Mouse (Mus musculus) limb, embryonic 14.5 days (tissue): ENCODE results near the gene Srcin1. TPM values are rescaled to one million over a fixed set of nuclear protein-coding genes. Genes with fewer than 3 reads are reported as not detected.

Source experiments
- ATAC-seq: fragments of 200-750 bp; cut with Nextera tagmentation; 2 replicates; pipeline ENCODE4 v1.8.0; 2017; ENCODE audit warnings: low read depth, moderate number of reproducible peaks, moderate TSS enrichment; ENCODE audit not compliant: low FRiP score
- DNase-seq: peaks from one replicate; pipeline ENCODE4 v3.0.0-alpha.2; 2015; ENCODE audit warnings: low spot score
- H3K27ac ChIP-seq: fragments of 300-500 bp; sonication (generic); replicated peaks from 2 replicates; pipeline ENCODE4 v1.5.1; 2014; ENCODE audit warnings: low read depth, mild to moderate bottlenecking, low read length, moderate library complexity, mixed read lengths
- H3K27me3 ChIP-seq: fragments of 300-500 bp; sonication (generic); 2 replicates; pipeline ENCODE4 v1.6.1; 2014; ENCODE audit warnings: low read length, mixed read lengths; ENCODE audit not compliant: control insufficient read depth, insufficient read depth
- H3K36me3 ChIP-seq: fragments of 300-500 bp; sonication (generic); 2 replicates; pipeline ENCODE4 v1.6.1; 2014; ENCODE audit warnings: mild to moderate bottlenecking, low read length, moderate library complexity, mixed read lengths; ENCODE audit not compliant: control insufficient read depth, insufficient read depth
- H3K4me1 ChIP-seq: fragments of 300-500 bp; sonication (generic); 2 replicates; pipeline ENCODE4 v1.6.1; 2014; ENCODE audit warnings: antibody characterized with exemption, low read length, mixed read lengths; ENCODE audit not compliant: control insufficient read depth, insufficient read depth
- H3K4me2 ChIP-seq: fragments of 300-500 bp; sonication (generic); replicated peaks from 2 replicates; pipeline ENCODE4 v1.6.1; 2014; ENCODE audit warnings: low read depth, mild to moderate bottlenecking, low read length, moderate library complexity; ENCODE audit not compliant: severe bottlenecking
- H3K4me3 ChIP-seq: fragments of 300-500 bp; sonication (generic); replicated peaks from 2 replicates; pipeline ENCODE4 v1.5.1; 2014; ENCODE audit warnings: low read length
- H3K9ac ChIP-seq: fragments of 300-500 bp; sonication (generic); 2 replicates; pipeline ENCODE4 v1.6.1; 2014; ENCODE audit warnings: mild to moderate bottlenecking, low read depth, low read length, moderate library complexity; ENCODE audit not compliant: severe bottlenecking
- H3K9me3 ChIP-seq: fragments of 300-500 bp; sonication (generic); 2 replicates; pipeline ENCODE4 v1.6.1; 2016; ENCODE audit warnings: low read length; ENCODE audit not compliant: control insufficient read depth
- POLR2A ChIP-seq: fragments of 200-500 bp; IDR thresholded peaks from 2 replicates; pipeline ENCODE4 v1.8.0; 2012; ENCODE audit warnings: inconsistent platforms, mild to moderate bottlenecking, moderate library complexity, borderline replicate concordance; ENCODE audit not compliant: insufficient read depth, insufficient read length; ENCODE audit errors: extremely low read depth
- WGBS: fragments of 180-500 bp; shearing (Covaris S2); extraction: QIAGEN DNeasy Blood & Tissue Kit; methylation state at CpG from one replicate; pipeline ENCODE4 v1.1.7; 2014; 5-methylcytosine and 5-hydroxymethylcytosine counted together
- polyA plus RNA-seq, 2 experiments: library from polyadenylated mRNA; depleted of rRNA in 1 of 2; stranded (reverse) in 1 of 2; unstranded in 1 of 2; fragments of >200 nt; fragmentation: Nextera tagmentation in 1 of 2; extraction: Ambion mirVana in 1 of 2; gene quantifications; 2 replicates each; pipeline versions ENCODE4 v1.2.1 to v1.2.3; 2012 to 2014

The Srcin1 gene
- polyA plus RNA-seq, 2 experiments: 0.39 to 4.0 TPM

DNA sequence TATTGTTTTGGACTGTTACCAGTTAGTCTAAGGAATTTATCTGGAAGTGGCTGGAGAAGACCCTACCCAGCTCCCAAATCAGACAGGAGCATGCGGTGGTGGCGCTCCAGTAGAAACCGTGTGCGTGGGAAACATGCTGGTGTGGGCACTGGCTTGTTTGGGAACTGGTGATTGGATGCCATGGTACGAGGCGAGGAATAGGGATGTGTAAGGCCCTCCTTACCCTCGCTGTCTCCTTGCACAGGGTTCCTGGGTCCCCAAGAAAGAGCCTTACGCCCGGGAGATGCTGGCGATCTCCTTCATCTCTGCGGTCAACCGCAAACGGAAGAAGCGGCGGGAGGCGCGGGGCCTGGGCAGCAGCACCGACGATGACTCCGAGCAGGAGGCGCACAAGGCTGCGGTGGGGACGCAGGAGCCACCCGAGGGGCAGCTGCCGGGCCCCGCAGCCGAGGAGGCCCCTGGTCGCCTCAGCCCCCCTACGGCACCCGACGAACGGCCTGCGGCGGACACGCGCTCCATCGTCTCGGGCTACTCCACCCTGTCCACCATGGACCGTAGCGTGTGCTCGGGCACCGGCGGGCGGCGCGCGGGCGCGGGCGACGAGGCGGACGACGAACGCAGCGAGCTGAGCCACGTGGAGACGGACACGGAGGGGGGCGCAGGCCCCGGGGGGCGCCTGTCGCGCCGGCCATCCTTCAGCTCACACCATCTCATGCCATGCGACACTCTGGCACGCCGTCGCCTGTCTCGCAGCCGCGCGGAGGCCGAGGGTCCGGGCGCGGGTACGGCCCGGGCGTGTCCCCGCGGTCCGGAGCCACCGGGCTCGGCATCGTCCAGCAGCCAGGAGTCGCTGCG is 75.9 kb downstream of the Srcin1 start, which contains the start of gene 4933428G20Rik:
Gene 4933428G20Rik, minus strand, starts transcription at position 476 of the 855 bp plus-strand sequence.
- Histone ChIP-seq H3K4me2 (peak within 1 kb of the TSS; percentile 45), H3K4me1 (peaks cover 11% of the 10 kb centered on the region), H3K36me3 (peaks cover 47% of the 10 kb centered on the region), H3K27ac (no peak within 1 kb of the TSS), H3K9me3 (no peaks in the 10 kb centered on the region), H3K4me3 (peak within 1 kb of the TSS; percentile 31), H3K9ac (peak within 1 kb of the TSS; percentile 28), H3K27me3 (peaks cover 34% of the 10 kb centered on the region)
- 33% methylated on average over 37 of the region's 88 CpGs for WGBS
- no peak for ATAC-seq
- DNase-seq: no peak
- no peak for TF ChIP-seq POLR2A

- Histone ChIP-seq H3K4me1 (peaks cover 11% of the 10 kb centered on the region), H3K36me3 (peaks cover 68% of the 10 kb centered on the region), H3K4me3 (no peak overlapping the region), H3K27me3 (peaks cover 34% of the 10 kb centered on the region), H3K9me3 (no peaks in the 10 kb centered on the region), H3K9ac (no peak overlapping the region), H3K4me2 (no peak overlapping the region), H3K27ac (no peak overlapping the region)
- WGBS: 79% methylated on average over 4 of the region's 4 CpGs
- no peak for DNase-seq
- ATAC-seq: no peak
- TF ChIP-seq POLR2A: no peak
Observed at GRCm38 (mm10) chr11:97497543-97497942, 78.4 kb downstream of the Srcin1 start.

DNA sequence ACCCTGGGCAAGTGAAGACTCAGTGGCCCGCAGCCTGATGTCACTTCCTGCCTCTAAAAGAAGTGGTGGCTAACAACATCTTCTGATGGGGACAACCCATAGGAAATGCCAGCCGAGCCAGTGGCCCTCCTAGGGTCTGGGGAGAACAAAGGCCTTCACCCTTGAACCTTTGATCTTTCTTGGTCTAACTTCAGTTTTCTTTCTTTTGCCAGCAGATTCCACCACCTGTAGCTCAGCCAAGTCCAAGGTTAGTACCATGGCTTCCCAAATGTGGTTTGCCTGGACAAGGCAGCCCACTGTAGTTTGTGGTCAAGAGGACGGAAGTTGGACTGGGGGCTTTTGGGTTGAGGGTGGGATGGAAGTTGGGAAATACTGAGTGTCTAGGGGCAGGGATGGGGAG is 83.2 kb downstream of the Srcin1 start:
- no peak for TF ChIP-seq POLR2A
- 88% methylated on average over 3 of the region's 3 CpGs for WGBS
- Histone ChIP-seq H3K36me3 (peaks cover 66% of the 10 kb centered on the region), H3K27me3 (peaks cover 2% of the 10 kb centered on the region; the same call in 1 of the 2 replicates), H3K27ac (no peak overlapping the region), H3K9ac (no peak overlapping the region), H3K4me3 (no peak overlapping the region), H3K9me3 (no peaks in the 10 kb centered on the region), H3K4me1 (no peaks in the 10 kb centered on the region), H3K4me2 (no peak overlapping the region)
- ATAC-seq (no peak), DNase-seq (no peak)

GRCm38 (mm10) chr11:97491640-97492039 is 84.3 kb downstream of the Srcin1 start:
- Histone ChIP-seq H3K27ac (no peak overlapping the region), H3K9ac (no peak overlapping the region), H3K4me3 (no peak overlapping the region), H3K36me3 (peaks cover 61% of the 10 kb centered on the region), H3K4me1 (no peaks in the 10 kb centered on the region), H3K4me2 (no peak overlapping the region), H3K9me3 (no peaks in the 10 kb centered on the region), H3K27me3 (no peaks in the 10 kb centered on the region)
- no peak for ATAC-seq
- no peak for TF ChIP-seq POLR2A
- DNase-seq: no peak
- 75% methylated on average over 10 of the region's 10 CpGs for WGBS

GRCm38 (mm10) chr11:97489589-97490324 is 86.2 kb downstream of the Srcin1 start:
- no peak overlapping the region for H3K4me2 ChIP-seq
- no peaks in the 10 kb centered on the region for H3K9me3 ChIP-seq
- H3K9ac ChIP-seq: no peak overlapping the region
- peak; percentile 49 for ATAC-seq
- no peak overlapping the region for H3K27ac ChIP-seq
- TF ChIP-seq POLR2A: no peak
- 29% methylated on average over 16 of the region's 16 CpGs for WGBS
- no peaks in the 10 kb centered on the region for H3K4me1 ChIP-seq
- no peaks in the 10 kb centered on the region for H3K27me3 ChIP-seq
- H3K36me3 ChIP-seq: peaks cover 66% of the 10 kb centered on the region
- peak; percentile 78 for DNase-seq
- no peak overlapping the region for H3K4me3 ChIP-seq
